Mouse (Mus musculus) ES-E14 (cell line): ENCODE data around the gene Ube2k. TPM values are rescaled to one million over a fixed set of nuclear protein-coding genes. Genes with fewer than 3 reads are reported as not detected.

ENCODE experiments used
- DNase-seq: peaks from one replicate; pipeline ENCODE4 v3.0.0-alpha.2; 2013; ENCODE audit warnings: low read depth, low spot score
- H3K27ac ChIP-seq: 2 replicates; pipeline ENCODE4 v1.5.1; 2012; ENCODE audit warnings: low read depth, mild to moderate bottlenecking, low read length, moderate library complexity, mixed read lengths; ENCODE audit not compliant: poor library complexity, insufficient read depth, severe bottlenecking
- H3K36me3 ChIP-seq: 2 replicates; pipeline ENCODE4 v1.6.1; 2012; ENCODE audit warnings: mild to moderate bottlenecking, low read length, moderate library complexity, mixed read lengths; ENCODE audit not compliant: control insufficient read depth, poor library complexity, insufficient read depth, severe bottlenecking
- H3K4me1 ChIP-seq, 2 experiments: fragments of 150-350 bp in 1 of 2; sonication (generic) in 1 of 2; 2 replicates each; pipeline ENCODE4 v1.6.1; 2012; ENCODE audit warnings: low read length in 2 of 2, mild to moderate bottlenecking in 1 of 2, mixed read lengths in 1 of 2; ENCODE audit not compliant: control insufficient read depth in 2 of 2, insufficient read depth in 2 of 2, poor library complexity in 1 of 2
- H3K4me3 ChIP-seq, 2 experiments: fragments of 150-350 bp in 1 of 2; sonication (generic) in 1 of 2; 2 replicates each; pipeline ENCODE4 v1.5.1; 2012; ENCODE audit warnings: low read length in 2 of 2, low read depth in 1 of 2, mild to moderate bottlenecking in 1 of 2, mixed read lengths in 1 of 2; ENCODE audit not compliant: insufficient read depth in 1 of 2, poor library complexity in 1 of 2, severe bottlenecking in 1 of 2
- H3K9ac ChIP-seq: 2 replicates; pipeline ENCODE4 v1.6.1; 2012; ENCODE audit warnings: low read depth, mild to moderate bottlenecking, low read length, mixed read lengths; ENCODE audit not compliant: poor library complexity, insufficient read depth, severe bottlenecking
- H3K9me3 ChIP-seq: fragments of 150-350 bp; sonication (generic); 2 replicates; pipeline ENCODE4 v1.6.1; 2012; ENCODE audit warnings: low read depth, mild to moderate bottlenecking, low read length; ENCODE audit not compliant: control insufficient read depth, insufficient read depth
- CHD2 ChIP-seq: IDR thresholded peaks from 2 replicates; pipeline ENCODE4 v1.6.1; 2014; ENCODE audit warnings: mild to moderate bottlenecking, low read depth, low read length, inconsistent platforms
- HCFC1 ChIP-seq: IDR thresholded peaks from 2 replicates; pipeline ENCODE4 v1.6.1; 2012; ENCODE audit warnings: low read length, inconsistent platforms, borderline replicate concordance; ENCODE audit not compliant: insufficient read depth
- MAFK ChIP-seq: IDR thresholded peaks from 2 replicates; pipeline ENCODE4 v1.6.1; 2014; ENCODE audit warnings: mild to moderate bottlenecking, low read depth, low read length, inconsistent platforms; ENCODE audit not compliant: insufficient read depth
- ZC3H11A ChIP-seq: IDR thresholded peaks from 2 replicates; pipeline ENCODE4 v1.6.1; 2012; ENCODE audit warnings: low read depth, mild to moderate bottlenecking, inconsistent platforms, low read length, borderline replicate concordance
- ZNF384 ChIP-seq: IDR thresholded peaks from 2 replicates; pipeline ENCODE4 v1.6.1; 2012; ENCODE audit warnings: low read depth, low read length, inconsistent platforms
- in situ Hi-C, 2 experiments: fragments of 600-800 bp; cut with MboI; formaldehyde crosslinking; loops; one replicate each; pipeline ENCODE4 v1.15.1; 2025; ENCODE audit warnings: low sequenced_read_pairs in 2 of 2, inconsistent platforms in 1 of 2; ENCODE audit not compliant: unreplicated experiment in 2 of 2
- total RNA-seq: library from RNA; depleted of rRNA; stranded (reverse); fragments of 300-350 nt; gene quantifications from 2 replicates; pipeline ENCODE4 v1.2.3, GENCODE M21; 2012

Gene Ube2k
- total RNA-seq, 1 experiment, result 101 TPM

GRCm38 (mm10) chr5:65578545-65578944, 41.5 kb downstream of the Ube2k start:
- H3K9ac ChIP-seq, result no peak overlapping the region
- H3K4me1 ChIP-seq, result no peaks in the 10 kb centered on the region; a peak in 1 of 4 replicates
- peaks cover 3% of the 10 kb centered on the region for H3K36me3 ChIP-seq
- DNase-seq, result no peak
- H3K4me3 ChIP-seq, result no peak overlapping the region
- TF ChIP-seq HCFC1 (no peak), CHD2 (no peak)
- no peak overlapping the region for H3K27ac ChIP-seq
- no peaks in the 10 kb centered on the region for H3K9me3 ChIP-seq
- in situ Hi-C loops, result no loop called here

- in situ Hi-C loops, result no loop called here
- no peak for TF ChIP-seq MAFK
- no peak for TF ChIP-seq CHD2
- no peak for TF ChIP-seq ZNF384
- TF ChIP-seq HCFC1, result no peak
- no peak for TF ChIP-seq ZC3H11A
- no peak overlapping the region for H3K27ac ChIP-seq
- peaks cover 6% of the 10 kb centered on the region for H3K36me3 ChIP-seq
- no peak overlapping the region for H3K4me3 ChIP-seq
- H3K9ac ChIP-seq, result no peak overlapping the region
- no peak for DNase-seq
- no peaks in the 10 kb centered on the region for H3K9me3 ChIP-seq
- H3K4me1 ChIP-seq, result no peaks in the 10 kb centered on the region
Measured at GRCm38 (mm10) chr5:65586291-65586690, 49.3 kb downstream of the Ube2k start.

- Histone ChIP-seq H3K9ac (no peak overlapping the region), H3K9me3 (no peaks in the 10 kb centered on the region), H3K4me3 (no peak overlapping the region), H3K27ac (no peak overlapping the region), H3K36me3 (peaks cover 10% of the 10 kb centered on the region), H3K4me1 (no peaks in the 10 kb centered on the region)
- no peak for DNase-seq
- in situ Hi-C loops, result no loop called here
- TF ChIP-seq ZNF384 (no peak), CHD2 (no peak), ZC3H11A (no peak), MAFK (no peak), HCFC1 (no peak)
Measured at GRCm38 (mm10) chr5:65590199-65590598, 53.2 kb downstream of the Ube2k start.

GRCm38 (mm10) chr5:65592421-65592820, 55.4 kb downstream of the Ube2k start:
- H3K4me3 ChIP-seq, result no peak overlapping the region
- H3K27ac ChIP-seq, result no peak overlapping the region
- in situ Hi-C loops, result no loop called here
- no peaks in the 10 kb centered on the region for H3K9me3 ChIP-seq
- no peak for DNase-seq
- peaks cover 9% of the 10 kb centered on the region for H3K36me3 ChIP-seq
- TF ChIP-seq HCFC1, result no peak
- TF ChIP-seq ZC3H11A, result no peak
- no peak for TF ChIP-seq ZNF384
- TF ChIP-seq CHD2, result no peak
- peak; percentile 87 for TF ChIP-seq MAFK
- no peaks in the 10 kb centered on the region for H3K4me1 ChIP-seq
- H3K9ac ChIP-seq, result no peak overlapping the region

- Histone ChIP-seq H3K27ac (no peak overlapping the region), H3K9me3 (no peaks in the 10 kb centered on the region), H3K4me3 (no peak overlapping the region), H3K36me3 (peaks cover 17% of the 10 kb centered on the region), H3K4me1 (0 out of 4 replicates have a peak, but pooled peaks cover 0 to 3% of the 10 kb centered on the region in 2 experiments), H3K9ac (no peak overlapping the region)
- in situ Hi-C loops, result no loop called here
- TF ChIP-seq ZC3H11A (no peak), HCFC1 (no peak), MAFK (no peak), ZNF384 (no peak), CHD2 (no peak)
- no peak for DNase-seq
Measured at GRCm38 (mm10) chr5:65599681-65600080, 62.6 kb downstream of the Ube2k start.
